Mouse (Mus musculus) G1E (cell line): Measurements from ENCODE around the gene Flad1. TPM values are rescaled to one million over a fixed set of nuclear protein-coding genes. Genes with fewer than 3 reads are reported as not detected.

ENCODE experiments used
- ATAC-seq: 2 replicates; pipeline ENCODE4 v1.8.0; 2016; ENCODE audit warnings: mild to moderate bottlenecking; ENCODE audit not compliant: insufficient number of reproducible peaks, poor library complexity, low FRiP score, severe bottlenecking; ENCODE audit errors: extremely low read depth
- DNase-seq: peaks from one replicate; pipeline ENCODE4 v3.0.0; 2012; ENCODE audit warnings: low spot score
- H3K27me3 ChIP-seq: 2 replicates; pipeline ENCODE4 v1.6.1; 2012; ENCODE audit warnings: mild to moderate bottlenecking, low read length, inconsistent platforms; ENCODE audit not compliant: insufficient read depth
- H3K36me3 ChIP-seq: replicated peaks from 2 replicates; pipeline ENCODE3; 2012; ENCODE audit warnings: mild to moderate bottlenecking, inconsistent platforms
- H3K4me1 ChIP-seq: 2 replicates; pipeline ENCODE4 v1.6.1; 2012; ENCODE audit warnings: low read depth, low read length, inconsistent platforms, mixed read lengths; ENCODE audit not compliant: insufficient read depth
- H3K4me3 ChIP-seq: 2 replicates; pipeline ENCODE4 v1.5.1; 2012; ENCODE audit warnings: low read depth, mild to moderate bottlenecking, inconsistent platforms, low read length, moderate library complexity, mixed read lengths
- H3K9me3 ChIP-seq: replicated peaks from 2 replicates; pipeline ENCODE4 v1.6.1; 2012; ENCODE audit warnings: inconsistent platforms
- CTCF ChIP-seq: IDR thresholded peaks from 2 replicates; pipeline ENCODE4 v1.5.1; 2012; ENCODE audit warnings: low read depth, low read length, inconsistent platforms, mixed read lengths
- GATA1 ChIP-seq: IDR thresholded peaks from 2 replicates; pipeline ENCODE4 v1.6.1; 2012; ENCODE audit warnings: borderline replicate concordance, low read length, inconsistent platforms, mixed read lengths
- GATA2 ChIP-seq: IDR thresholded peaks from 2 replicates; pipeline ENCODE4 v1.6.1; 2012; ENCODE audit warnings: low read depth, low read length, inconsistent platforms, borderline replicate concordance
- POLR2AphosphoS5 ChIP-seq: IDR thresholded peaks from 2 replicates; pipeline ENCODE4 v1.6.1; 2012; ENCODE audit warnings: low read depth, low read length, inconsistent platforms; ENCODE audit not compliant: insufficient replicate concordance
- TAL1 ChIP-seq: conservative IDR thresholded peaks from 2 replicates; pipeline ENCODE4 v1.6.1; 2012; ENCODE audit warnings: low read depth, low read length, inconsistent platforms, mixed read lengths
- polyA plus RNA-seq: library from polyadenylated mRNA; stranded (reverse); fragments of >175 nt; gene quantifications from 2 replicates; pipeline ENCODE4 v1.2.3, GENCODE M21; 2012
- total RNA-seq, 2 experiments: library from RNA; stranded (forward) in 1 of 2; stranded (reverse) in 1 of 2; fragments of 200-1000 nt in 1 of 2; fragments of >200 nt in 1 of 2; fragmentation: Nextera tagmentation in 1 of 2; gene quantifications; 2 replicates each; pipeline ENCODE4 v1.2.3; 2014 to 2017

The Flad1 gene
- total and polyA plus RNA-seq, 3 experiments = 17.8 to 22.0 (median 18.0) TPM

- peaks cover 82% of the 10 kb centered on the region for H3K4me1 ChIP-seq
- DNase-seq = no peak
- no peaks in the 10 kb centered on the region for H3K9me3 ChIP-seq
- H3K36me3 ChIP-seq = peaks cover 33% of the 10 kb centered on the region
- no peak for TF ChIP-seq CTCF
- TF ChIP-seq GATA2 = no peak
- TF ChIP-seq POLR2AphosphoS5 = no peak
- TF ChIP-seq TAL1 = no peak
- no peak for TF ChIP-seq GATA1
- ATAC-seq = no peak
- no peaks in the 10 kb centered on the region for H3K27me3 ChIP-seq
- H3K4me3 ChIP-seq = peak overlapping the region; percentile 83
Measured at GRCm38 (mm10) chr3:89392871-89393311, 18.8 kb downstream of the Flad1 start.

- Histone ChIP-seq H3K36me3 (peaks cover 42% of the 10 kb centered on the region), H3K27me3 (no peaks in the 10 kb centered on the region), H3K9me3 (no peaks in the 10 kb centered on the region), H3K4me1 (peaks cover 90% of the 10 kb centered on the region), H3K4me3 (peak overlapping the region; percentile 83)
- TF ChIP-seq CTCF (no peak), GATA2 (no peak), TAL1 (no peak), POLR2AphosphoS5 (no peak), GATA1 (no peak)
- DNase-seq = peak; percentile 37
- ATAC-seq = no peak
Measured at GRCm38 (mm10) chr3:89391663-89392511, 19.8 kb downstream of the Flad1 start.

- ATAC-seq = no peak
- Histone ChIP-seq H3K36me3 (peaks cover 51% of the 10 kb centered on the region), H3K4me1 (peaks cover 90% of the 10 kb centered on the region), H3K4me3 (peak overlapping the region; percentile 83), H3K9me3 (no peaks in the 10 kb centered on the region), H3K27me3 (no peaks in the 10 kb centered on the region)
- TF ChIP-seq POLR2AphosphoS5 (no peak), GATA1 (no peak), GATA2 (no peak), TAL1 (no peak)
- DNase-seq = no peak
Measured at GRCm38 (mm10) chr3:89390699-89391662, 20.7 kb downstream of the Flad1 start.

GRCm38 (mm10) chr3:89390111-89390515 is 21.6 kb downstream of the Flad1 start:
- no peak for ATAC-seq
- TF ChIP-seq POLR2AphosphoS5 (no peak), GATA2 (no peak), GATA1 (no peak), TAL1 (no peak), CTCF (no peak)
- no peaks in the 10 kb centered on the region for H3K27me3 ChIP-seq
- H3K9me3 ChIP-seq = no peaks in the 10 kb centered on the region
- peaks cover 60% of the 10 kb centered on the region for H3K36me3 ChIP-seq
- DNase-seq = no peak
- H3K4me3 ChIP-seq = no peak overlapping the region; the same call in 1 of the 2 replicates
- H3K4me1 ChIP-seq = peaks cover 90% of the 10 kb centered on the region

DNA sequence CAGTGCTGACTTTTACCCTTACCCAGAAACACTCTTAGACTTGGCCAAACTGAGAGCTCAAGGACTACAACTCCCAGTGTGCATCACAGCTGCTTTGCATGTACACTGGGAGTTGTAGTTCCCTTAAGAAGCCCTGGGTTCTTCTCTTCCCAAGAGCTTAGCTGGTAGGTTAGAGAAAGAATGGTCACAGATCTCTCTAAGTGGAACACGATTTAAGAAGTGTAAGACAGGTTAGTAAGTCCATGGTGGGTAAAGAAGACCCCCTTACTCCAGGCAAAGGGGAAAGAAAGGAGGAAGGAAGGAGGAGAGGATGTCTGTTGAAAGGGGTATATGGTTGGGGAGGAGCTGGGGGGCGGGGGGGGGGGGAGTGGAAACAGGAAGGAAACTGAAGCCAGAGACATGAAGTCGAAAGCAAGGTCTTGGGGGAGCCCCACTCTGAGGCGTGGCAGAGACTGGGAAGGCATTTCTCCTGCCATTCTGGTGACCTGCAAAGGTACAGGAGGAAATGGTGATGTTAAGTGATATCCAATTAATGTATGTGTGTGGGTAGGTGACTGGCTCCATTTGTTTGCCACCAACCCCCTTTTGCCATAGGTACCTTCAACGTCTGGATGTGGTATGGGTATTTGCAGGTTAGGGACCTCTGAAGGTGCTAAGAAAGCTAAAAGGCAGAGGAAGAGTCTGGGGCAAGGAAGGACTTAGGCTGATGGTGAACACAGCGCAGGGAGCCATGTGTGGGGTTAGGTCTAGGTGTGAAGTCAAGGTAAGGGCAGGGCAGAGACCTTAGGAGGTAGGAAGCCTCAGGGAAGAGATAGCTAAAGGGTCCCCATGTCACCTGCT is 22.5 kb downstream of the Flad1 start:
- peaks cover 70% of the 10 kb centered on the region for H3K36me3 ChIP-seq
- ATAC-seq (no peak), DNase-seq (peak; percentile 42)
- no peaks in the 10 kb centered on the region for H3K27me3 ChIP-seq
- no peak overlapping the region for H3K4me3 ChIP-seq
- TF ChIP-seq GATA2 = no peak
- TF ChIP-seq POLR2AphosphoS5 = no peak
- no peak for TF ChIP-seq CTCF
- no peak for TF ChIP-seq TAL1
- no peak for TF ChIP-seq GATA1
- H3K9me3 ChIP-seq = no peaks in the 10 kb centered on the region
- H3K4me1 ChIP-seq = peaks cover 92% of the 10 kb centered on the region
